Mouse (Mus musculus): ENCODE results near the gene Clnk.
"Not testable (repeated sequence)": the region's sequence is repeated elsewhere in the genome, so short reads cannot be mapped to it uniquely, and the experiment has no call there.

The Clnk gene
- long read RNA-seq, experiment 1 = 0 reads
- long read RNA-seq, experiment 2 = 0 reads

- intact Hi-C loops (cut with DNase I) = no loop called here
Observed at GRCm38 (mm10) chr5:38876622-38877021, at the start of gene Clnk. Gene Clnk (minus strand): TSS chr5:38876812.

- intact Hi-C loops (cut with DNase I) = no loop called here
Observed at GRCm38 (mm10) chr5:38905271-38905670, 28.7 kb upstream of the Clnk start.

- intact Hi-C loops (cut with DNase I) = no loop called here
Observed at GRCm38 (mm10) chr5:38904528-38905044, 28.0 kb upstream of the Clnk start.

- intact Hi-C loops (cut with DNase I) = no loop called here
Observed at GRCm38 (mm10) chr5:38902889-38903288, 26.3 kb upstream of the Clnk start.

- intact Hi-C loops (cut with DNase I) = no loop called here
Observed at GRCm38 (mm10) chr5:38899051-38899450, 22.4 kb upstream of the Clnk start.

GRCm38 (mm10) chr5:38888646-38889045 lies 12.0 kb upstream of the Clnk start:
- intact Hi-C loops (cut with DNase I) = no loop called here

- intact Hi-C loops (cut with DNase I) = no loop called here
Observed at GRCm38 (mm10) chr5:38886623-38887275, 10.1 kb upstream of the Clnk start.

- intact Hi-C loops (cut with DNase I) = not testable (repeated sequence)
Observed at GRCm38 (mm10) chr5:38882635-38883034, 6.0 kb upstream of the Clnk start.

GRCm38 (mm10) chr5:38881728-38882620 lies 5.4 kb upstream of the Clnk start:
- intact Hi-C loops (cut with DNase I) = no loop called here

GRCm38 (mm10) chr5:38881416-38881727 lies 4.8 kb upstream of the Clnk start:
- intact Hi-C loops (cut with DNase I) = no loop called here

- intact Hi-C loops (cut with DNase I) = no loop called here
Observed at GRCm38 (mm10) chr5:38879989-38880706, 3.5 kb upstream of the Clnk start.

- intact Hi-C loops (cut with DNase I) = no loop called here
Observed at GRCm38 (mm10) chr5:38875403-38875802, 1.2 kb downstream of the Clnk start.

- intact Hi-C loops (cut with DNase I) = no loop called here
Observed at GRCm38 (mm10) chr5:38874931-38875330, 1.7 kb downstream of the Clnk start.

GRCm38 (mm10) chr5:38872906-38873305 lies 3.7 kb downstream of the Clnk start:
- intact Hi-C loops (cut with DNase I) = no loop called here

- intact Hi-C loops (cut with DNase I) = no loop called here
Observed at GRCm38 (mm10) chr5:38871591-38871990, 5.0 kb downstream of the Clnk start.

- intact Hi-C loops (cut with DNase I) = no loop called here
Observed at GRCm38 (mm10) chr5:38870485-38870884, 6.1 kb downstream of the Clnk start.

GRCm38 (mm10) chr5:38869976-38870375 lies 6.6 kb downstream of the Clnk start:
- intact Hi-C loops (cut with DNase I) = no loop called here

GRCm38 (mm10) chr5:38864624-38865023 lies 12.0 kb downstream of the Clnk start:
- intact Hi-C loops (cut with DNase I) = no loop called here

- intact Hi-C loops (cut with DNase I) = no loop called here
Observed at GRCm38 (mm10) chr5:38863029-38863428, 13.6 kb downstream of the Clnk start.

- intact Hi-C loops (cut with DNase I) = no loop called here
Observed at GRCm38 (mm10) chr5:38862288-38862985, 14.2 kb downstream of the Clnk start.
